Mouse (Mus musculus): ENCODE results near the gene Sgca.

Sgca gene

GRCm38 (mm10) chr11:94913302-94914090, 62.6 kb downstream of the Sgca start:
- in situ Hi-C loops (cut with MboI) = no loop called here

Measured in mature B cell (primary cell).